Mouse (Mus musculus) heart, embryonic 15.5 days (tissue): ENCODE measurements at regions not wholly inside any gene's neighbourhood (a gene's known extent, or its start where the extent isn't known, plus 50 kb on each side); places are given as distances from the start of the nearest gene placed in this dataset.

Experiments used
- ATAC-seq: fragments of 200-750 bp; cut with Nextera tagmentation; replicated peaks from 2 replicates; pipeline ENCODE4 v1.8.0; 2017; ENCODE audit warnings: low read depth, moderate TSS enrichment; ENCODE audit not compliant: insufficient number of reproducible peaks, insufficient read depth, low FRiP score
- H3K27ac ChIP-seq: fragments of 300-500 bp; sonication (generic); 2 replicates; pipeline ENCODE4 v1.5.1; 2015; ENCODE audit warnings: mild to moderate bottlenecking, inconsistent platforms
- H3K27me3 ChIP-seq: fragments of 300-500 bp; sonication (generic); 2 replicates; pipeline ENCODE4 v1.6.1; 2015; ENCODE audit warnings: inconsistent platforms
- H3K36me3 ChIP-seq: fragments of 300-500 bp; sonication (generic); 2 replicates; pipeline ENCODE4 v1.6.1; 2015; ENCODE audit warnings: mild to moderate bottlenecking, inconsistent platforms
- H3K4me1 ChIP-seq: fragments of 300-500 bp; sonication (generic); replicated peaks from 2 replicates; pipeline ENCODE4 v1.6.1; 2015; ENCODE audit warnings: inconsistent platforms
- H3K4me2 ChIP-seq: fragments of 300-500 bp; sonication (generic); 2 replicates; pipeline ENCODE4 v1.6.1; 2015; ENCODE audit warnings: inconsistent platforms, mild to moderate bottlenecking, moderate library complexity
- H3K4me3 ChIP-seq: fragments of 300-500 bp; sonication (generic); 2 replicates; pipeline ENCODE4 v1.5.1; 2015; ENCODE audit warnings: mild to moderate bottlenecking, inconsistent platforms
- H3K9ac ChIP-seq: fragments of 300-500 bp; sonication (generic); 2 replicates; pipeline ENCODE4 v1.6.1; 2015; ENCODE audit warnings: mild to moderate bottlenecking, inconsistent platforms
- H3K9me3 ChIP-seq: fragments of 300-500 bp; sonication (generic); replicated peaks from 2 replicates; pipeline ENCODE4 v1.6.1; 2016; ENCODE audit warnings: inconsistent platforms
- WGBS: fragments of 180-500 bp; shearing (Covaris S2); methylation state at CpG from one replicate; pipeline ENCODE4 v1.1.7; 2015; ENCODE audit warnings: mixed read lengths; 5-methylcytosine and 5-hydroxymethylcytosine counted together

- ATAC-seq, result no peak
- 75% methylated on average over 9 of the region's 9 CpGs for WGBS
- H3K4me1 ChIP-seq, result 0 out of 2 replicates have a peak, but pooled peaks cover 2% of the 10 kb centered on the region
- H3K27me3 ChIP-seq, result no peaks in the 10 kb centered on the region
- H3K4me2 ChIP-seq, result no peak overlapping the region
- H3K9ac ChIP-seq, result no peak overlapping the region
- no peak overlapping the region for H3K4me3 ChIP-seq
- no peak overlapping the region for H3K27ac ChIP-seq
- H3K36me3 ChIP-seq, result no peaks in the 10 kb centered on the region
- no peaks in the 10 kb centered on the region for H3K9me3 ChIP-seq
Measured at GRCm38 (mm10) chr9:23027377-23028313, 195.2 kb upstream of the Bmper start.

GRCm38 (mm10) chr9:23029421-23029820 is 193.5 kb upstream of the Bmper start:
- 80% methylated on average over 4 of the region's 4 CpGs for WGBS
- no peak overlapping the region for H3K9ac ChIP-seq
- no peak overlapping the region for H3K27ac ChIP-seq
- no peak overlapping the region for H3K4me3 ChIP-seq
- no peaks in the 10 kb centered on the region for H3K27me3 ChIP-seq
- H3K4me1 ChIP-seq, result 0 out of 2 replicates have a peak, but pooled peaks cover 2% of the 10 kb centered on the region
- no peak for ATAC-seq
- H3K4me2 ChIP-seq, result no peak overlapping the region
- no peaks in the 10 kb centered on the region for H3K9me3 ChIP-seq
- no peaks in the 10 kb centered on the region for H3K36me3 ChIP-seq

- Histone ChIP-seq H3K36me3 (no peaks in the 10 kb centered on the region), H3K27ac (no peak overlapping the region), H3K4me3 (no peak overlapping the region), H3K9me3 (no peaks in the 10 kb centered on the region), H3K27me3 (no peaks in the 10 kb centered on the region), H3K9ac (no peak overlapping the region), H3K4me2 (no peak overlapping the region), H3K4me1 (0 out of 2 replicates have a peak, but pooled peaks cover 2% of the 10 kb centered on the region)
- WGBS, result 58% methylated on average over 11 of the region's 11 CpGs
- ATAC-seq, result no peak
Measured at GRCm38 (mm10) chr9:23030138-23030537, 192.7 kb upstream of the Bmper start.

- Histone ChIP-seq H3K4me3 (no peak overlapping the region), H3K27me3 (0 out of 2 replicates have a peak, but pooled peaks cover 3% of the 10 kb centered on the region), H3K9me3 (no peaks in the 10 kb centered on the region), H3K27ac (no peak overlapping the region), H3K36me3 (no peaks in the 10 kb centered on the region), H3K9ac (no peak overlapping the region), H3K4me1 (peaks cover 2% of the 10 kb centered on the region; the same call in 1 of the 2 replicates), H3K4me2 (no peak overlapping the region)
- ATAC-seq, result no peak; the same call in 1 of the 2 replicates
- WGBS, result 14% methylated on average over 2 of the region's 2 CpGs
Measured at GRCm38 (mm10) chr9:23030546-23030945, 192.3 kb upstream of the Bmper start.

GRCm38 (mm10) chr9:23031916-23032315 is 191.0 kb upstream of the Bmper start:
- Histone ChIP-seq H3K27ac (no peak overlapping the region), H3K9me3 (no peaks in the 10 kb centered on the region), H3K4me3 (no peak overlapping the region), H3K4me2 (no peak overlapping the region), H3K4me1 (peaks cover 14% of the 10 kb centered on the region), H3K9ac (no peak overlapping the region), H3K36me3 (no peaks in the 10 kb centered on the region), H3K27me3 (0 out of 2 replicates have a peak, but pooled peaks cover 7% of the 10 kb centered on the region)
- 83% methylated on average over 9 of the region's 9 CpGs for WGBS
- no peak for ATAC-seq

GRCm38 (mm10) chr9:23035306-23035705 is 187.6 kb upstream of the Bmper start:
- ATAC-seq, result no peak
- H3K27ac ChIP-seq, result no peak overlapping the region
- no peak overlapping the region for H3K9ac ChIP-seq
- H3K36me3 ChIP-seq, result no peaks in the 10 kb centered on the region
- peaks cover 12% of the 10 kb centered on the region for H3K4me1 ChIP-seq
- H3K4me2 ChIP-seq, result no peak overlapping the region
- H3K9me3 ChIP-seq, result no peaks in the 10 kb centered on the region
- no peak overlapping the region for H3K4me3 ChIP-seq
- H3K27me3 ChIP-seq, result peaks cover 19% of the 10 kb centered on the region; the same call in 1 of the 2 replicates
- WGBS, result 36% methylated on average over 6 of the region's 6 CpGs

- WGBS, result 3% methylated on average over 16 of the region's 16 CpGs
- Histone ChIP-seq H3K4me3 (peak overlapping the region; percentile 39), H3K9me3 (no peaks in the 10 kb centered on the region), H3K4me2 (peak overlapping the region; percentile 69), H3K36me3 (no peaks in the 10 kb centered on the region), H3K4me1 (peaks cover 15% of the 10 kb centered on the region), H3K27me3 (peaks cover 19% of the 10 kb centered on the region; the same call in 1 of the 2 replicates), H3K27ac (no peak overlapping the region), H3K9ac (peak overlapping the region; percentile 31; the same call in 1 of the 2 replicates)
- no peak for ATAC-seq
Measured at GRCm38 (mm10) chr9:23035901-23036610, 186.8 kb upstream of the Bmper start.

GRCm38 (mm10) chr9:23037513-23037914 is 185.4 kb upstream of the Bmper start:
- ATAC-seq, result no peak
- Histone ChIP-seq H3K4me2 (no peak overlapping the region), H3K9ac (no peak overlapping the region), H3K27ac (no peak overlapping the region), H3K9me3 (no peaks in the 10 kb centered on the region), H3K4me1 (peaks cover 27% of the 10 kb centered on the region), H3K36me3 (no peaks in the 10 kb centered on the region), H3K4me3 (no peak overlapping the region), H3K27me3 (peaks cover 19% of the 10 kb centered on the region; the same call in 1 of the 2 replicates)
- WGBS, result 75% methylated on average over 9 of the region's 9 CpGs

- WGBS, result 83% methylated on average over 6 of the region's 6 CpGs
- Histone ChIP-seq H3K9me3 (no peaks in the 10 kb centered on the region), H3K9ac (no peak overlapping the region), H3K27me3 (peaks cover 19% of the 10 kb centered on the region; the same call in 1 of the 2 replicates), H3K4me1 (peaks cover 27% of the 10 kb centered on the region), H3K27ac (no peak overlapping the region), H3K4me3 (no peak overlapping the region), H3K36me3 (no peaks in the 10 kb centered on the region), H3K4me2 (no peak overlapping the region)
- no peak for ATAC-seq
Measured at GRCm38 (mm10) chr9:23039588-23039987, 183.3 kb upstream of the Bmper start.

GRCm38 (mm10) chr9:23041025-23041424 is 181.9 kb upstream of the Bmper start:
- Histone ChIP-seq H3K36me3 (no peaks in the 10 kb centered on the region), H3K9ac (no peak overlapping the region), H3K4me2 (no peak overlapping the region), H3K4me3 (no peak overlapping the region), H3K27ac (no peak overlapping the region; the same call in 1 of the 2 replicates), H3K4me1 (peaks cover 23% of the 10 kb centered on the region), H3K27me3 (peaks cover 12% of the 10 kb centered on the region; the same call in 1 of the 2 replicates), H3K9me3 (no peaks in the 10 kb centered on the region)
- WGBS, result 36% methylated on average over 5 of the region's 5 CpGs
- no peak for ATAC-seq
